ENCODE assay signal across 16 mouse cellular contexts in genomic region chr9:102497089-102497690, GRCm38 (mm10). TPM values are rescaled to one million over a fixed set of nuclear protein-coding genes. Genes with fewer than 3 reads are reported as not detected.
DNase-seq lines count a peak whose midpoint lies in the region; ATAC-seq lines count a peak whose summit lies in the region.
"Had no signal": no experiment of that assay in that cellular context is flagged by ENCODE, and none has a peak within 500 bp of the region (broad histone marks: within the 10 kb centered on the region; RNA-seq: fewer than 3 reads in every experiment).

No protein-coding gene starts in this region.

- H3K4me2 ChIP-seq in heart, embryonic 13.5 days = no peak overlapping the region
- H3K4me2 ChIP-seq in kidney, embryonic 16.5 days (replicated peaks; ENCODE audit: low read depth, low read length) = no peak overlapping the region
- no peak overlapping the region for H3K4me2 ChIP-seq in midbrain, embryonic 13.5 days (replicated peaks)
- H3K4me2 ChIP-seq: embryonic facial prominence, embryonic 13.5 days; limb, embryonic 15.5 days had no signal

- H3K4me1 ChIP-seq in heart, embryonic 13.5 days = peaks cover 32% of the 10 kb centered on the region
- H3K4me1 ChIP-seq in kidney, embryonic 16.5 days (ENCODE audit: insufficient read depth, low read length) = no peaks in the 10 kb centered on the region
- H3K4me1 ChIP-seq in midbrain, embryonic 13.5 days (replicated peaks) = peaks cover 12% of the 10 kb centered on the region
- H3K4me1 ChIP-seq: embryonic facial prominence, embryonic 13.5 days; limb, embryonic 15.5 days had no signal

- intact Hi-C loops in heart, postnatal 25 days (cut with DNase I) = no loop called here
- intact Hi-C loops in heart, postnatal 10 days (cut with DNase I) = no loop called here

- H3K9ac ChIP-seq in heart, embryonic 13.5 days = no peak overlapping the region
- H3K9ac ChIP-seq in kidney, embryonic 16.5 days (replicated peaks; ENCODE audit: low read length) = no peak overlapping the region
- H3K9ac ChIP-seq in midbrain, embryonic 13.5 days (replicated peaks) = no peak overlapping the region
- H3K9ac ChIP-seq: embryonic facial prominence, embryonic 13.5 days; limb, embryonic 15.5 days had no signal

- no peaks in the 10 kb centered on the region for H3K9me3 ChIP-seq in heart, embryonic 13.5 days
- no peaks in the 10 kb centered on the region for H3K9me3 ChIP-seq in kidney, embryonic 16.5 days (ENCODE audit: low read length)
- no peaks in the 10 kb centered on the region for H3K9me3 ChIP-seq in midbrain, embryonic 13.5 days
- H3K9me3 ChIP-seq: embryonic facial prominence, embryonic 13.5 days; limb, embryonic 15.5 days had no signal

- peak overlapping the region; percentile 81 for H3K27ac ChIP-seq in heart, embryonic 13.5 days (replicated peaks)
- H3K27ac ChIP-seq in kidney, embryonic 16.5 days (ENCODE audit: low read length) = no peak overlapping the region
- H3K27ac ChIP-seq in midbrain, embryonic 13.5 days = no peak overlapping the region
- H3K27ac ChIP-seq: embryonic facial prominence, embryonic 13.5 days; hindbrain, postnatal 0 days; kidney, postnatal 0 days; limb, embryonic 15.5 days had no signal

- H3K27me3 ChIP-seq in heart, embryonic 13.5 days (replicated peaks) = peaks cover 4% of the 10 kb centered on the region
- H3K27me3 ChIP-seq in kidney, embryonic 16.5 days (ENCODE audit: insufficient read depth, low read length) = 0 out of 2 replicates have a peak, but pooled peaks cover 3% of the 10 kb centered on the region
- H3K27me3 ChIP-seq in midbrain, embryonic 13.5 days = 0 out of 2 replicates have a peak, but pooled peaks cover 2% of the 10 kb centered on the region
- H3K27me3 ChIP-seq: limb, embryonic 15.5 days had no signal

- no peak for DNase-seq in heart, postnatal 25 days (ENCODE audit: low spot score)
- peak; percentile 30 to 40 for DNase-seq in kidney, postnatal 36 days
- DNase-seq in adrenal gland, postnatal 14 days = peak; percentile 70
- DNase-seq in heart, postnatal 10 days = peak; percentile 46 to 48
- DNase-seq in spleen, postnatal 36 days (ENCODE audit: low spot score in 2 of 2) = no peak
- DNase-seq: lung, postnatal 36 days; retina, postnatal 1 day; thymus, postnatal 4 days had no signal

- no peak overlapping the region for H3K4me3 ChIP-seq in heart, embryonic 13.5 days
- H3K4me3 ChIP-seq in kidney, embryonic 16.5 days (ENCODE audit: low read length) = no peak overlapping the region
- H3K4me3 ChIP-seq in midbrain, embryonic 13.5 days (replicated peaks) = no peak overlapping the region
- H3K4me3 ChIP-seq: embryonic facial prominence, embryonic 13.5 days; limb, embryonic 15.5 days had no signal

- WGBS in heart, embryonic 13.5 days = 70% methylated on average over 9 of the region's 9 CpGs
- 75% methylated on average over 9 of the region's 9 CpGs for WGBS in kidney, embryonic 16.5 days
- 91% methylated on average over 9 of the region's 9 CpGs for whole genome bisulfite sequencing in midbrain, embryonic 13.5 days

- ATAC-seq in heart, embryonic 13.5 days (ENCODE audit: extremely low read depth, insufficient number of reproducible peaks, low FRiP score, low TSS enrichment) = no peak
- ATAC-seq in kidney, embryonic 16.5 days (ENCODE audit: low FRiP score, low TSS enrichment) = no peak
- ATAC-seq in midbrain, embryonic 13.5 days = no peak
- ATAC-seq: hindbrain, postnatal 0 days had no signal

- H3K36me3 ChIP-seq in heart, embryonic 13.5 days = no peaks in the 10 kb centered on the region
- H3K36me3 ChIP-seq in kidney, embryonic 16.5 days (ENCODE audit: insufficient read depth, low read length) = no peaks in the 10 kb centered on the region
- H3K36me3 ChIP-seq in midbrain, embryonic 13.5 days = no peaks in the 10 kb centered on the region
- H3K36me3 ChIP-seq: embryonic facial prominence, embryonic 13.5 days; limb, embryonic 15.5 days had no signal

RNA-seq across cellular contexts. Expression of gene Ky, which starts 8.4 kb away (rescaled TPM):
- 0.75 and 2.0 TPM in 2 replicates for polyA plus RNA-seq in heart, embryonic 13.5 days (2015; fragmentation: Nextera tagmentation; extraction: Ambion mirVana)
- total RNA-seq in heart, postnatal 25 days (2021) = 10 to 100 TPM; 13.2 to 26.4 TPM
- polyA plus RNA-seq in kidney, embryonic 16.5 days (2015; fragmentation: Nextera tagmentation; extraction: Ambion mirVana) = 0.12 and 0.17 TPM in 2 replicates
- total RNA-seq in adrenal gland, postnatal 14 days (2021) = 0.44 and 0.71 TPM in 2 replicates
- total RNA-seq in heart, postnatal 10 days (2021) = 10 to 100 TPM; 17.9 to 28.8 TPM
- polyA plus RNA-seq in midbrain, embryonic 13.5 days (2015; fragmentation: Nextera tagmentation; extraction: Ambion mirVana) = 0.17 and 0.32 TPM in 2 replicates
- total RNA-seq: hematopoietic stem cell, adult 5-6 weeks had no signal

Comparison
In these comparisons a context has a peak if more than half of its experiments do, and no peak if none do; other contexts are left out.
1. DNase-seq: peak in kidney, postnatal 36 days (2 of 2), adrenal gland, postnatal 14 days (single experiment) and heart, postnatal 10 days (2 of 2); none in heart, postnatal 25 days (single experiment) and spleen, postnatal 36 days (0 of 2).